Mouse (Mus musculus) adrenal gland, postnatal 25 days (tissue): ENCODE results near the gene Uhrf1bp1. TPM values are rescaled to one million over a fixed set of nuclear protein-coding genes. Genes with fewer than 3 reads are reported as not detected.

Source experiments
- DNase-seq: peaks from one replicate; pipeline ENCODE4 v3.0.0; 2021; ENCODE audit warnings: mixed read lengths
- total RNA-seq: library from RNA; stranded (reverse); gene quantifications from 2 replicates; pipeline ENCODE4 v1.2.3, GENCODE M21; 2021

Uhrf1bp1 gene
- total RNA-seq, 1 experiment from 2014 or later, result 32.3 TPM

- DNase-seq, result peak; percentile 94
Observed at GRCm38 (mm10) chr17:27839469-27840252, 16.6 kb upstream of the Uhrf1bp1 start.

- no peak for DNase-seq
Observed at GRCm38 (mm10) chr17:27848351-27848750, 7.9 kb upstream of the Uhrf1bp1 start.

- DNase-seq, result peak; percentile 32
Observed at GRCm38 (mm10) chr17:27851076-27851475, 5.2 kb upstream of the Uhrf1bp1 start.

GRCm38 (mm10) chr17:27856798-27857648 lies 782 bp downstream of the Uhrf1bp1 start:
- peak; percentile 66 for DNase-seq

- DNase-seq, result no peak
Observed at GRCm38 (mm10) chr17:27857649-27858475, 1.6 kb downstream of the Uhrf1bp1 start.

- no peak for DNase-seq
Observed at GRCm38 (mm10) chr17:27859131-27859530, 2.9 kb downstream of the Uhrf1bp1 start.

GRCm38 (mm10) chr17:27865461-27865860 lies 9.2 kb downstream of the Uhrf1bp1 start:
- no peak for DNase-seq

- no peak for DNase-seq
Observed at GRCm38 (mm10) chr17:27866737-27867136, 10.5 kb downstream of the Uhrf1bp1 start.

GRCm38 (mm10) chr17:27871851-27872250 lies 15.6 kb downstream of the Uhrf1bp1 start:
- no peak for DNase-seq

- DNase-seq, result no peak
Observed at GRCm38 (mm10) chr17:27873583-27873982, 17.3 kb downstream of the Uhrf1bp1 start.

- DNase-seq, result no peak
Observed at GRCm38 (mm10) chr17:27874510-27874909, 18.3 kb downstream of the Uhrf1bp1 start.

GRCm38 (mm10) chr17:27881518-27881917 lies 25.3 kb downstream of the Uhrf1bp1 start:
- DNase-seq, result peak; percentile 38

GRCm38 (mm10) chr17:27883129-27883528 lies 26.9 kb downstream of the Uhrf1bp1 start:
- no peak for DNase-seq

GRCm38 (mm10) chr17:27883994-27884393 lies 27.8 kb downstream of the Uhrf1bp1 start:
- no peak for DNase-seq

GRCm38 (mm10) chr17:27886499-27887210 lies 30.4 kb downstream of the Uhrf1bp1 start:
- DNase-seq, result peak; percentile 58

GRCm38 (mm10) chr17:27907512-27908205 lies 51.4 kb downstream of the Uhrf1bp1 start:
- DNase-seq, result peak; percentile 95

- peak; percentile 21 for DNase-seq
Observed at GRCm38 (mm10) chr17:27908206-27908887, 52.1 kb downstream of the Uhrf1bp1 start.

GRCm38 (mm10) chr17:27908888-27909621 lies 52.8 kb downstream of the Uhrf1bp1 start, which contains the start of gene Anks1:
Gene Anks1 (plus strand): TSS chr17:27909306.
- peak; percentile 94 for DNase-seq
